Mouse (Mus musculus) mouse embryonic stem cell (cell line): ENCODE data around the gene Hspa5.
"Not testable (repeated sequence)": the region's sequence is repeated elsewhere in the genome, so short reads cannot be mapped to it uniquely, and the experiment has no call there.

Experiments used
- in situ Hi-C, 2 experiments: fragments of 300-500 bp; cut with MboI; formaldehyde crosslinking; loops; 1 replicate in 1 of 2; 3 replicates in 1 of 2; pipeline ENCODE4 v1.14.3; 2019 to 2020; ENCODE audit warnings: low sequenced_read_pairs in 2 of 2, low pct_unique_long_range_greater_than_20kb in 1 of 2, mixed read lengths in 1 of 2; ENCODE audit not compliant: unreplicated experiment in 1 of 2

Gene Hspa5

DNA sequence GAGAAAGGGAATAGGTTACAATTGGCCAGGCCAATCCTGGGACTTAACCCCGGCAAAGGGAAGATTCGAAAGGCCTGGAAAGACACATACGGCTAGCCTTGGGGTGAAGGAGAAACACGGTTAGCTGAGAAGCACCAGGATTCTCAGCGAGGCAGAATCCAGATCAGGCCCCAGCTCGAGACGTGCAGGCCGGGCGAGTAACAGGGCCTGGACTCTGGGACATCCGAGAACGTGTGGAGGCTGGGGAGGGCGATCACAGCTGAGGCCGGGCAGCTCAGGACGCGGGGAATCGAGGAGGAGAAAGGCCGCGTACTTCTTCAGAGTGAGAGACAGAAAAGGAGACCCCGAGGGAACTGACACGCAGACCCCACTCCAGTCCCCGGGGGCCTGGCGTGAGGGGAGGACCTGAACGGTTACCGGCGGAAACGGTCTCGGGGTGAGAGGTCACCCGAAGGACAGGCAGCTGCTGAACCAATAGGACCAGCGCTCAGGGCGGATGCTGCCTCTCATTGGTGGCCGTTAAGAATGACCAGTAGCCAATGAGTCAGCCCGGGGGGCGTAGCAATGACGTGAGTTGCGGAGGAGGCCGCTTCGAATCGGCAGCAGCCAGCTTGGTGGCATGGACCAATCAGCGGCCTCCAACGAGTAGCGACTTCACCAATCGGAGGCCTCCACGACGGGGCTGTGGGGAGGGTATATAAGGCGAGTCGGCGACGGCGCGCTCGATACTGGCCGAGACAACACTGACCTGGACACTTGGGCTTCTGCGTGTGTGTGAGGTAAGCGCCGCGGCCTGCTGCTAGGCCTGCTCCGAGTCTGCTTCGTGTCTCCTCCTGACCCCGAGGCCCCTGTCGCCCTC is at the start of gene Hspa5:
Gene Hspa5 (plus strand): TSS at position 603 of the 859 bp plus-strand sequence.
- in situ Hi-C loops = no loop called here

DNA sequence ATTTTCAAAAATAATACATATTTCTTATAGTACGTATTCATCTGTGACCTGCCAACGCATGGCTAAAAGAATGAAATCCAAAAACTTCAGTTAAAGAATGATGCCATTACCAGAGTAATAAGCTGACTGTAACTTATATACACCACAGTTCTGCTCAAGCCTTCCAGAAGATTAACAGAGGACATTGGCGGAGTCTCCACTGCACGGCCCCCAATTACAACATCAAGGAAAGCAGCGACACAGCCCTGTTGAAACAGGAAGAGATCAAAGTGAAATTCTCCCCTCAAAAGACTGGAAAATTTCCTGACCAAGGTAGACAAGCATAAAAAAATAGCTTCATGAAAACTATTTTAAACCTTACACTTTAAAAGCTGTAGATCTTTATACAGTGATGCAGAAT is 46.5 kb upstream of the Hspa5 start:
- in situ Hi-C loops = no loop called here

DNA sequence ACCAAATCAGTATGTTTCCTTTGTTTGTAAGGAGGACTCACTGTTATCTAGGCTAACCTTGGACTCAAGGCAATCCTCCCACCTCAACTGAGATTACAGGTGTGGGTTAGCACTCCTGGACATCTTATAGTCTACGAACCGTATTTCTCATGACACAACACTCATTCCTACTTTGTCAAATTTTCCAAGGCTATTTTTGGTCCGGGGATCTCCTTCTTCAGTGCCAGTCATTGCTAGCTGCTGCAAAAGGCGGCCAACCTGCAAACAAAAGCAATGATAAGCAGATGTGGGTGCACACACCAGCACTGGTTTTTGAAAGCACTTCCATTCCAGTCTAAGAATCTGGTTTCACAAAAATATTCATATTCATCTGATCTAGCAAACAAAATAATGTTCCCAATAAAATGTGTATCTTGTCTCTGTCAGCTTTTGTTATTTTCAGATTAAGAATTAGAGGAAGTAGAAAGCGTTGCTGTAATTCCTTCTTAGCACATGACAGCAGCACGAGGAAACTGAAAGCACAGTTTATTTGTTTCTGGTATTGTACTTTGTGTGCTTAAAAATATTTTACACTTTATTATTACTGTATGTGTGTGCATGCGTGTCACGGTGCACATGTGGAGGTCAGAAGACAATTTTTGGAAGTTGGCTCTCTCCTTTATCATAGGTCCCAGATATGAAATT is 44.6 kb upstream of the Hspa5 start:
- in situ Hi-C loops = no loop called here

- in situ Hi-C loops = no loop called here
Measured at GRCm38 (mm10) chr2:34736626-34737025, 35.1 kb upstream of the Hspa5 start.

DNA sequence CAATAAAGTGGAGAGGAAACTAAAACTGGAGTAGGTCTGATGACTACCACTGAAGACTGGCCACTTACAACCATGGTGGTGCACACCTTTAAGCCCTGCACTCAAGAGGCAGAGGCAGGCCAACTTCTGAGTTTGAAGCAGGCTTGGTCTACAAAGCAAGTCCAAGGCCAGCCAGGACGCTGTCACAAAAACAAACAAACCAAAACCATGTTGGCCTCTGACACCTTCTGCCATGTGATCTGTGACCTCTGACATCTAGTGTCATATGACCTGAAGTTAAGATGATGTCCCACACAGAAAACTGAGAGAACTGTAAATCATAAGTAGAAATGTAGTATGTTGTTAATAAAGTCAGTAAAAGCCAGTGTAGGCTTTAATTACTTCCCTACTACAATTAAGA is 33.9 kb upstream of the Hspa5 start:
- in situ Hi-C loops = no loop called here

GRCm38 (mm10) chr2:34739684-34740391 is 31.9 kb upstream of the Hspa5 start:
- in situ Hi-C loops = no loop called here

- in situ Hi-C loops = no loop called here
Measured at GRCm38 (mm10) chr2:34741390-34742159, 30.2 kb upstream of the Hspa5 start.

GRCm38 (mm10) chr2:34742675-34743074 is 29.1 kb upstream of the Hspa5 start:
- in situ Hi-C loops = no loop called here

DNA sequence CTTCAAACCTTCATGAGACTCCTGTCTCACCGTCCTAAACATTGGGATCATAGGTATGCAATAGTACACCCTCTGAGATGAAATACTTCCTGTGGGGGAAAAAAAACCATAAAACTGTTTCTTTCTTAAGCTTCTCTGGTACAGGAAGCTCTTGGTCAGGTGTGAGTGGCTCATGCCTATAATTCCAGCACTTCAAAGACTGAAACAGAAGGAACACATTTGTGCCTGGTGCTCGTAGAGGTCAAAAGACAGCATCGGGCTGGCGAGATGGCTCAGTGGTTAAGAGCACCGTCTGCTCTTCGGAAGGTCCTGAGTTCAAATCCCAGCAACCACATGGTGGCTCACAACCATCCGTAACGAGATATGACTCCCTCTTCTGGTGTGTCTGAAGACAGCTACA is 27.3 kb upstream of the Hspa5 start:
- in situ Hi-C loops = no loop called here

DNA sequence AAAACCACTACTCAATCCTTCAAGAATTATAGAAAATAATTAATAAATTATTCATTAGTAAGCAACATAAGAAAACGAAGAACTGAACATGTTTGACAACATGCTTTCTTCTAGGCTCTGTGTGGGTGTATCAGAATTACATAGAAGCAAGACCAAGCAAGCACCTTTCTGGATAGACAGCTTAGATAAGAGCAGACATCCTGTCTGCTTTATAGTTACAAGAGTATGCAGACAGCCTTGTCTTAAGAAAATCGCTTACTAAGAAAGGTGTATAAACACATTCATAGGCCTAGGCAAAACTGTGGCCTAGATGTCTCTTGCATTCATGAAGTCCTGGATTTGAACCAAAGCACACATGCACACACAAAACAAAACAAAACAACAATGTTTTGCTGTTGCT is 26.1 kb upstream of the Hspa5 start:
- in situ Hi-C loops = no loop called here

GRCm38 (mm10) chr2:34748479-34748878 is 23.3 kb upstream of the Hspa5 start:
- in situ Hi-C loops = no loop called here

GRCm38 (mm10) chr2:34750245-34750644 is 21.5 kb upstream of the Hspa5 start:
- in situ Hi-C loops = no loop called here

DNA sequence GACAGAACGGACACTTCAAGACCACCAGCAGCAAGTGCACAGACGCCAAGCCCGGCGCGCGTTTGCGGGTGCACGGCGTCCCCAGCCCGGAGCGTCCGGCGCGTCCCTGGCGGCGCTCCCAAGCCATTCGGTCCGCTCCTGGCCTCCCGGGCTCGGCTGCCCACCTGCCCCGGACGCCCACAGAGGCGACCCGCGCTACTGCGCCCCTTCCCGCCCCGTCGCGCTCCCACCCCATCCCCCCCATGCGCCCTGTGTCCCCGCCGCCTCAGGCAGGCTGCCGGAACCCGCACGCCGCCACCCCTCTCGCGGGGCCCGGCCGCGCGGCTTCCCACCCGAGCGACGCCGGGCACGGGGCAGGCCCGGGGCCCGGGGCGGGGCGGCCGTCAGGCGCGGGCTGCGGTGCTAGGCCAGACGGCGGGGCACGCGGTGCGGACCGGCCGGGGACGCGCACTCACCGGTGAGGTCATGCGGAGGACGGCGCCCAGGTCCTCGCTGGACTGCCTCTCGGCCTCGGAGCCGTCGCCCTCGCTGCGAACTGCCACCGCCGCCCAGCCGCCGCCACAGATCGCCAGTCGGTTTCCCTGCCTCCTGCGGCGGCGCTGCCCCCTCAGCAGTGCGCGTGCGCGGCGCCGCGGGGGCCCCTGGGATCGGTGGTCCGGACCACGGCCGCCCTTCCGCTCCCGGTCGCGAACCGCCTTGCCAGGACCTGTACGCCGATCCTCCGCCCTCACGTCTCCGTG is 17.8 kb upstream of the Hspa5 start:
- in situ Hi-C loops = no loop called here

GRCm38 (mm10) chr2:34754551-34755358 is 17.0 kb upstream of the Hspa5 start, which contains the start of gene Gapvd1:
Gene Gapvd1 (minus strand): TSS chr2:34755232.
- in situ Hi-C loops = no loop called here

- in situ Hi-C loops = no loop called here
Measured at GRCm38 (mm10) chr2:34757341-34757740, 14.4 kb upstream of the Hspa5 start.

- in situ Hi-C loops = not testable (repeated sequence)
Measured at GRCm38 (mm10) chr2:34761272-34761671, 10.5 kb upstream of the Hspa5 start.

GRCm38 (mm10) chr2:34762174-34762573 is 9.6 kb upstream of the Hspa5 start:
- in situ Hi-C loops = no loop called here
